Mouse (Mus musculus) G1E (cell line): ENCODE measurements around the gene N4bp3. TPM values are rescaled to one million over a fixed set of nuclear protein-coding genes. Genes with fewer than 3 reads are reported as not detected.

ENCODE experiments used
- ATAC-seq: 2 replicates; pipeline ENCODE4 v1.8.0; 2016; ENCODE audit warnings: mild to moderate bottlenecking; ENCODE audit not compliant: insufficient number of reproducible peaks, poor library complexity, low FRiP score, severe bottlenecking; ENCODE audit errors: extremely low read depth
- DNase-seq: peaks from one replicate; pipeline ENCODE4 v3.0.0; 2012; ENCODE audit warnings: low spot score
- H3K27me3 ChIP-seq: 2 replicates; pipeline ENCODE4 v1.6.1; 2012; ENCODE audit warnings: mild to moderate bottlenecking, low read length, inconsistent platforms; ENCODE audit not compliant: insufficient read depth
- H3K36me3 ChIP-seq: replicated peaks from 2 replicates; pipeline ENCODE3; 2012; ENCODE audit warnings: mild to moderate bottlenecking, inconsistent platforms
- H3K4me1 ChIP-seq: 2 replicates; pipeline ENCODE4 v1.6.1; 2012; ENCODE audit warnings: low read depth, low read length, inconsistent platforms, mixed read lengths; ENCODE audit not compliant: insufficient read depth
- H3K4me3 ChIP-seq: 2 replicates; pipeline ENCODE4 v1.5.1; 2012; ENCODE audit warnings: low read depth, mild to moderate bottlenecking, inconsistent platforms, low read length, moderate library complexity, mixed read lengths
- H3K9me3 ChIP-seq: replicated peaks from 2 replicates; pipeline ENCODE4 v1.6.1; 2012; ENCODE audit warnings: inconsistent platforms
- CTCF ChIP-seq: IDR thresholded peaks from 2 replicates; pipeline ENCODE4 v1.5.1; 2012; ENCODE audit warnings: low read depth, low read length, inconsistent platforms, mixed read lengths
- GATA1 ChIP-seq: IDR thresholded peaks from 2 replicates; pipeline ENCODE4 v1.6.1; 2012; ENCODE audit warnings: borderline replicate concordance, low read length, inconsistent platforms, mixed read lengths
- GATA2 ChIP-seq: IDR thresholded peaks from 2 replicates; pipeline ENCODE4 v1.6.1; 2012; ENCODE audit warnings: low read depth, low read length, inconsistent platforms, borderline replicate concordance
- POLR2AphosphoS5 ChIP-seq: IDR thresholded peaks from 2 replicates; pipeline ENCODE4 v1.6.1; 2012; ENCODE audit warnings: low read depth, low read length, inconsistent platforms; ENCODE audit not compliant: insufficient replicate concordance
- TAL1 ChIP-seq: conservative IDR thresholded peaks from 2 replicates; pipeline ENCODE4 v1.6.1; 2012; ENCODE audit warnings: low read depth, low read length, inconsistent platforms, mixed read lengths
- polyA plus RNA-seq: library from polyadenylated mRNA; stranded (reverse); fragments of >175 nt; gene quantifications from 2 replicates; pipeline ENCODE4 v1.2.3, GENCODE M21; 2012
- total RNA-seq, 2 experiments: library from RNA; stranded (forward) in 1 of 2; stranded (reverse) in 1 of 2; fragments of 200-1000 nt in 1 of 2; fragments of >200 nt in 1 of 2; fragmentation: Nextera tagmentation in 1 of 2; gene quantifications; 2 replicates each; pipeline ENCODE4 v1.2.3; 2014 to 2017

Gene N4bp3
- total and polyA plus RNA-seq, 3 experiments = 0.05 to 0.13 TPM; not detected in 1

DNA sequence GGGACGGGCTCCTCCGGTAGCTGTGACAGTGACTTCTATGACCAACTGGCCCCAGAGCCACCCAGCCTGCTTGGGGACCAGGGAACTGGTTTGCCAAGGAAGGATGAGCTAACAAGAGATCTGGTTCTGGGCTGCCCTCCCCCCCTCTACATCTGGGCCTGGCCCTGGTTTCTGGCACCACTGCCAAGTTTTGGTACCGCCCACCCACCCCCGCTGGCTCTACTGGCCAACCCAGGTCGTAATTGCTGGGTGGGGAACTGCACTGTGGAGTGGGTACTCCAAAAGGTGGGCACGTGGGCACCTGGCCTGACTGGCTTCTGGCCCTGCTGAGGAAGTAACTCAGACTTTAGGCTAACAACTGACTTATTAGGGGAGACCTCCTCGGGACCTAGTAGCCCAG lies 9.9 kb downstream of the N4bp3 start:
- Histone ChIP-seq H3K36me3 (no peaks in the 10 kb centered on the region), H3K4me1 (peaks cover 36% of the 10 kb centered on the region), H3K27me3 (peaks cover 51% of the 10 kb centered on the region), H3K9me3 (no peaks in the 10 kb centered on the region), H3K4me3 (no peak overlapping the region)
- TF ChIP-seq GATA1 (no peak), TAL1 (no peak), GATA2 (no peak), POLR2AphosphoS5 (no peak), CTCF (no peak)
- no peak for DNase-seq
- ATAC-seq = no peak

DNA sequence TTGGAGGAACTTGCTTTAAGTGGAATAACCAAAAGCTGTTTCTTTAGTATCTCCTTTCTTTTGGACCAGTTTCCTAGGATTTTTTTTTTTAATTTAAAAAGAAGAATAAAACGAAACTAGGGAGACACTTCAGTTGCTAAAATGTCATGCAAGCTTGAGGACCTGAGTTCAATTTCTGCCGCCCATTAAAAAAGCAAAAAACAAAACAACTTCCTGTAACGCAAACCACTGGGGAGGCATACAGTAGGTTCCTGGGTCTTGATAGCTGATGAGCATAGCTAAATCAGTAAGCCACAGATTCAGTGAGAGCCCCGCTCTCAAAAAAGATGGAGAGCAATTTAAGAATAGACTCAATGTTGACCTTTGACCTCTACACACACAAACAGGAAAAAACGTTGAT lies 12.1 kb downstream of the N4bp3 start:
- Histone ChIP-seq H3K36me3 (peaks cover 12% of the 10 kb centered on the region), H3K4me3 (no peak overlapping the region)

DNA sequence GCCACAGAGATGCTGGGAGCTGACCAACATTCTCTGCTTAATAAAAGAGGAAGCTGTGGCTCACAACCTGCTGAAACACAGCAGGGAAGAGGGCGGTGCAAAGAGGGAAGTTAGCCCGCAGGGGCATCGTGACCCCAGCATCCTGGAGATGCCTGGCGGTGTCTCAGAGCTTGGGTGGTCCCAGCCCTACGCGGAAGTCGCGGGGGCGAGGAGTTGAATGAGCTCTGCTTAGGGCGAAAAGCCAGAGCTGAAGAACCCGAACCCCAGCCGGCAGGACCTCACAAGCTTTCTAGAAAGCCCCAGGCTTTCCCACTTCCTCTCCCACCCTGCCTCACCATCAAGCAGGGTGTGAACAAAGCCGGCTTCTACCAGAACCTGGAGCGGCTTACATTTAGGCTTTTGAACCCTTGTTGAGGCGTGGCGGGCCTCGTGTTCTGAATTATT lies 12.6 kb downstream of the N4bp3 start:
- ATAC-seq = peak; percentile 55
- peaks cover 16% of the 10 kb centered on the region for H3K36me3 ChIP-seq
- H3K27me3 ChIP-seq = peaks cover 25% of the 10 kb centered on the region
- DNase-seq = peak; percentile 83
- H3K9me3 ChIP-seq = no peaks in the 10 kb centered on the region
- peak overlapping the region; percentile 66; the same call in 1 of the 2 replicates for H3K4me3 ChIP-seq
- TF ChIP-seq GATA2 = no peak
- no peak for TF ChIP-seq CTCF
- TF ChIP-seq GATA1 = no peak
- no peak for TF ChIP-seq TAL1
- TF ChIP-seq POLR2AphosphoS5 = no peak
- H3K4me1 ChIP-seq = peaks cover 41% of the 10 kb centered on the region

More for the DNA sequence above, 12.1 kb downstream of the N4bp3 start:
- H3K27me3 ChIP-seq = peaks cover 30% of the 10 kb centered on the region
- TF ChIP-seq TAL1 (no peak), CTCF (no peak), GATA2 (no peak), GATA1 (no peak), POLR2AphosphoS5 (no peak)
- no peaks in the 10 kb centered on the region for H3K9me3 ChIP-seq
- DNase-seq (no peak), ATAC-seq (no peak)
- peaks cover 46% of the 10 kb centered on the region for H3K4me1 ChIP-seq

DNA sequence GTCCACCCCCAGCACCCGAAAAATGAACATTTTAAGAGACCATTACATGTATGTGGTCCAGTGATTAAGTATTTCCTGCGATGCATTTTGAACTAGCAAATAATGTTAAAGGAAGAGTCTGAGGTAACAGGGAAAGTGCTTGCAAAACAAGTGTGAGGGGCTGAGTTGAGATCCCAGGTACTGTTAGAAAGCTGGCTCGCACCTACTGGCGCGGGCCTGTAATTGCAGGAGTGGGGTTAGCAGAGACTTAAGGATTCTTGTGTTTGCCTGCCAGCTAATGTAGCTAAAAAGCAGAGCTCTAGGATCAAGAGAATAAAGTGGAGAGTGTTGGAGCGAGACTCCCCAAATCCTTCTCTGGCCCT lies 14.3 kb downstream of the N4bp3 start:
- Histone ChIP-seq H3K36me3 (peaks cover 31% of the 10 kb centered on the region), H3K9me3 (no peaks in the 10 kb centered on the region), H3K27me3 (peaks cover 11% of the 10 kb centered on the region; the same call in 1 of the 2 replicates), H3K4me3 (peak overlapping the region; percentile 79), H3K4me1 (peaks cover 50% of the 10 kb centered on the region)
- no peak for TF ChIP-seq GATA2
- TF ChIP-seq TAL1 = no peak
- no peak for TF ChIP-seq GATA1
- TF ChIP-seq CTCF = peak; percentile 75
- ATAC-seq = peak; percentile 64
- DNase-seq = peak; percentile 63

DNA sequence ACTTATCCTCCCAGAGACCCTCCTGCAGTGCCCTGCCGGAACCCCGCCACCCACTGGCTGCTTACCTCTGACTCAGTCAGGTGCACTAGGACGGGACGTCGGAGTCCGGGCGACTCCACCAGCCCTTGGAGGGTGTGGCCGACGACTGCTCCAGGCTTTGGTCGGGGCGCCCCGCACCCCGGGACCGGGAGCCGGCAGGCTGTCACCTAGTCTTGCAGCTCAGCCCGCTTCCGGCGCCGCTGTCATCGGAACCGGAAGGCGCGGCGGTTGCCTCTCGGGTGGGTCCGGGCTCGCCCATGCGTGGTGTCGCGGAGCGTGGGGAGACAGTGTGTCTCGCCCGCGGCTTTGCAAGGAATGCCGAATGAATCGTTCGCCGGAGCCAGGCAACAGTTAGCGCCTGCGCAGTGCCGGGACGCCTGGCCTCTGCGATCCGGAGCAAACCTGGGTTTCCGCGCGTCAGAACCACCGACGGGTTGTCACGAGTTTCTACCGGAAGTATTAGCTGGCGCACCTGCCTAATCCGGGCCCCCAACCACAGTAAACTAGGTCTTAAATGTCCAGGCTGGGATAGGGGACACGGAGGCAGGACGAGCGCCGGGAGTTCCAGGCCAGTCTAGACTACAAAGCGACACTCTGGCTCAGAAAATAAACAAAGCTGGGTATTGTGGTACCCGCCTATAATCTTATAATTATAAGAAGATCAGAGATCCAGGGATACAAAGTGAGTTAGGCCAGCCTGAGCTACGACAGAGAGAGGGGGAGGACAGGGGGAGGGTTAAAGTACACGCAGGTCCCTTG lies 14.9 kb downstream of the N4bp3 start, which contains the start of gene Rmnd5b:
TSS of gene Rmnd5b (minus strand) at position 372 of the 798 bp plus-strand sequence.
- TF ChIP-seq POLR2AphosphoS5 = no peak
- TF ChIP-seq CTCF = no peak
- no peak for TF ChIP-seq GATA1
- TF ChIP-seq GATA2 = no peak
- no peak for TF ChIP-seq TAL1
- ATAC-seq (peak; percentile 25; the same call in 1 of the 2 replicates), DNase-seq (peak; percentile 75)
- Histone ChIP-seq H3K9me3 (no peaks in the 10 kb centered on the region), H3K27me3 (peaks cover 8% of the 10 kb centered on the region; the same call in 1 of the 2 replicates), H3K36me3 (peaks cover 37% of the 10 kb centered on the region), H3K4me1 (peaks cover 56% of the 10 kb centered on the region), H3K4me3 (peak within 1 kb of the TSS; percentile 79)

DNA sequence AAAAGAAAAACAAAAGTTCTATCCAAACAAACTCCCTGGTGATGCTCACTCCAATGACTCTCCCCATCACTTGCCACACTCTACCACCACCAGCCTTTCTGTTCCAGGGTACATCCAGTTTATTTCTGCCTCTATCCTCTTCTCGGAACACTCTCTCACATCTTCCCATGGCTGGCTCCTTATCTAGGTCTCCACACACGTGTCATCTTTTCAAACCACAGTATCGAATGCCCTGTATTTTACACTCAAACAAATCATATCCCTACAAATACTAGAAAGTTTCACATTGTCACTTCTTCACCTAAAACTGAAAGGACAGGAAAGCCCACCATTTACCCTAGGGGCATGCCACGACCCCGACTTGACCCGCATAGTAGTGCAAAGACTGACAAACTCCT lies 15.5 kb downstream of the N4bp3 start:
- H3K4me1 ChIP-seq = peaks cover 57% of the 10 kb centered on the region
- TF ChIP-seq POLR2AphosphoS5 (no peak), GATA2 (no peak), GATA1 (no peak), TAL1 (no peak), CTCF (no peak)
- ATAC-seq (no peak), DNase-seq (no peak)
- peak overlapping the region; percentile 79 for H3K4me3 ChIP-seq
- no peaks in the 10 kb centered on the region for H3K9me3 ChIP-seq
- peaks cover 43% of the 10 kb centered on the region for H3K36me3 ChIP-seq
- H3K27me3 ChIP-seq = peaks cover 2% of the 10 kb centered on the region; the same call in 1 of the 2 replicates
